Mouse (Mus musculus) heart, postnatal 0 days (tissue): ENCODE measurements at regions not wholly inside any gene's neighbourhood (a gene's known extent, or its start where the extent isn't known, plus 50 kb on each side); places are given as distances from the start of the nearest gene placed in this dataset.

Experiments
- ATAC-seq: fragments of 200-750 bp; cut with Nextera tagmentation; 2 replicates; pipeline ENCODE4 v1.8.0; 2017; ENCODE audit warnings: low read depth, moderate number of reproducible peaks, moderate library complexity; ENCODE audit not compliant: insufficient read depth
- DNase-seq: peaks from one replicate; pipeline ENCODE4 v3.0.0-alpha.2; 2016; ENCODE audit warnings: low spot score
- H3K27ac ChIP-seq: fragments of 300-500 bp; sonication (generic); 2 replicates; pipeline ENCODE4 v1.5.1; 2014; ENCODE audit warnings: low read depth, mild to moderate bottlenecking
- H3K27me3 ChIP-seq: fragments of 300-500 bp; sonication (generic); 2 replicates; pipeline ENCODE4 v1.6.1; 2014; ENCODE audit warnings: low read length, mixed read lengths; ENCODE audit not compliant: control insufficient read depth, insufficient read depth
- H3K36me3 ChIP-seq: fragments of 300-500 bp; sonication (generic); replicated peaks from 2 replicates; pipeline ENCODE4 v1.6.1; 2014; ENCODE audit warnings: low read length, mixed read lengths; ENCODE audit not compliant: control insufficient read depth, insufficient read depth
- H3K4me1 ChIP-seq: fragments of 300-500 bp; sonication (generic); 2 replicates; pipeline ENCODE4 v1.6.1; 2014; ENCODE audit warnings: antibody characterized with exemption; ENCODE audit not compliant: control insufficient read depth, insufficient read depth
- H3K4me2 ChIP-seq: fragments of 300-500 bp; sonication (generic); 2 replicates; pipeline ENCODE4 v1.6.1; 2014; ENCODE audit warnings: low read depth, mild to moderate bottlenecking, low read length, moderate library complexity
- H3K4me3 ChIP-seq: fragments of 300-500 bp; sonication (generic); 2 replicates; pipeline ENCODE4 v1.5.1; 2014; ENCODE audit warnings: low read depth, low read length
- H3K9ac ChIP-seq: fragments of 300-500 bp; sonication (generic); replicated peaks from 2 replicates; pipeline ENCODE4 v1.6.1; 2014; ENCODE audit warnings: low read depth, low read length, mixed read lengths
- H3K9me3 ChIP-seq: fragments of 300-500 bp; sonication (generic); replicated peaks from 2 replicates; pipeline ENCODE4 v1.6.1; 2016; ENCODE audit warnings: low read length; ENCODE audit not compliant: control insufficient read depth
- CTCF ChIP-seq: IDR thresholded peaks from 2 replicates; pipeline ENCODE4 v1.5.1; 2016; ENCODE audit warnings: antibody characterized with exemption, control low read depth, low read depth
- EP300 ChIP-seq: IDR thresholded peaks from 2 replicates; pipeline ENCODE4 v1.6.1; 2016; ENCODE audit warnings: antibody characterized with exemption, low read depth
- WGBS: fragments of 180-500 bp; shearing (Covaris S2); extraction: QIAGEN DNeasy Blood & Tissue Kit; methylation state at CpG from one replicate; pipeline ENCODE4 v1.1.7; 2014; 5-methylcytosine and 5-hydroxymethylcytosine counted together

- no peaks in the 10 kb centered on the region for H3K4me1 ChIP-seq
- no peak for DNase-seq
- H3K27ac ChIP-seq, result no peak overlapping the region
- no peak overlapping the region for H3K9ac ChIP-seq
- no peaks in the 10 kb centered on the region for H3K9me3 ChIP-seq
- ATAC-seq, result no peak
- H3K4me2 ChIP-seq, result no peak overlapping the region
- H3K27me3 ChIP-seq, result no peaks in the 10 kb centered on the region
- no peaks in the 10 kb centered on the region for H3K36me3 ChIP-seq
- no peak for TF ChIP-seq CTCF
- TF ChIP-seq EP300, result no peak
- no peak overlapping the region for H3K4me3 ChIP-seq
- 61% methylated on average over 1 of the region's 1 CpGs for WGBS
Observed at GRCm38 (mm10) chr14:72338046-72338445, 153.6 kb downstream of the Gm9195 start.

DNA sequence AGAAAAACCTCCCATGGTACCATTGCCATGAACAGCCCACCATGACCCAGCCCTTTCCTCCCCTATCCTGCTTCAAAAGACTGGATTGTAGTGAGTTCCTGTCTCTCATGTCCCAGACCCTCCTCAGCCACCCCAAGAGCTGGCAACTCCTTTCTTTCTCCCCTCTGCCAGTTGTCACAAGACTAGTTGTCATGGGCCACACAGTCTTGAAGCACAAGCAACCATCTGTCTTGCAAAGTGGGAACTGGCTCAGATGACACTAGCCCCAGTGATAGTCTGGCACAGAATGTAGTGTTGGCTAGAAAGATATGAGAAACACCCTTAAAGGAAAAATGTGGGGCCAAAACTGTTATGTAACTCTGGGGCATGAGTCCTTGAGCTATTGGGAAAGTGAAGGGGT, 187.8 kb downstream of the Gm9195 start:
- Histone ChIP-seq H3K27me3 (no peaks in the 10 kb centered on the region), H3K4me1 (no peaks in the 10 kb centered on the region), H3K9ac (no peak overlapping the region), H3K4me3 (no peak overlapping the region), H3K4me2 (no peak overlapping the region), H3K27ac (no peak overlapping the region), H3K36me3 (no peaks in the 10 kb centered on the region), H3K9me3 (no peaks in the 10 kb centered on the region)
- no peak for TF ChIP-seq EP300
- TF ChIP-seq CTCF, result no peak
- DNase-seq, result no peak
- no peak for ATAC-seq

GRCm38 (mm10) chr14:72300026-72300425, 191.6 kb downstream of the Gm9195 start:
- Histone ChIP-seq H3K9me3 (no peaks in the 10 kb centered on the region), H3K9ac (no peak overlapping the region), H3K36me3 (no peaks in the 10 kb centered on the region), H3K4me3 (no peak overlapping the region), H3K27ac (no peak overlapping the region), H3K27me3 (no peaks in the 10 kb centered on the region), H3K4me1 (no peaks in the 10 kb centered on the region), H3K4me2 (no peak overlapping the region)
- peak; percentile 56 for TF ChIP-seq CTCF
- TF ChIP-seq EP300, result no peak
- peak; percentile 41 for DNase-seq
- ATAC-seq, result no peak
- 70% methylated on average over 1 of the region's 1 CpGs for WGBS

DNA sequence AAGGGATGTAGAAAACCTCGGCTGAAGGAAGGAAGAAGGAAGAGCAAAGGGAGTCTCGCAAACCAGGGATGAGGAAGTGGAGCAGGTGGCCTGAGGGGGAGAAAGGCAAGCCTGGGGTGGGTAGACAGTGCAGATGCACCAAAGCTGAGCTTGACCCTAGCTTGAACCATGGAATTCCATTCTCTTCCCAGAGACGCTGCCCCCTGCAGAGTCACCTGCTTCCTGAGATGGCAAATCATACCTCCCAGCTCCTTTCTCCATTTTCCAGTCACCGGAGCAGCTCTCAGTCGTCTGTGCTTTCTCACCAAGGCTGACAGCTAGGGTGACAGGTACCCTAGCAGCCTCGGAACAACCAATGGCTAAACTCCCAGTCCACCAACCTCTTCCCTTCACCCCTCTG, 197.0 kb downstream of the Gm9195 start:
- TF ChIP-seq EP300, result no peak
- TF ChIP-seq CTCF, result no peak
- Histone ChIP-seq H3K27me3 (no peaks in the 10 kb centered on the region), H3K27ac (no peak overlapping the region), H3K36me3 (no peaks in the 10 kb centered on the region), H3K4me1 (no peaks in the 10 kb centered on the region), H3K4me2 (no peak overlapping the region), H3K9ac (no peak overlapping the region), H3K4me3 (no peak overlapping the region), H3K9me3 (no peaks in the 10 kb centered on the region)
- ATAC-seq (no peak), DNase-seq (no peak)
- 16% methylated on average over 6 of the region's 6 CpGs for WGBS

GRCm38 (mm10) chr14:72293677-72294387, 197.8 kb downstream of the Gm9195 start:
- H3K9ac ChIP-seq, result no peak overlapping the region
- no peak overlapping the region for H3K4me2 ChIP-seq
- H3K4me3 ChIP-seq, result no peak overlapping the region
- no peaks in the 10 kb centered on the region for H3K36me3 ChIP-seq
- H3K4me1 ChIP-seq, result no peaks in the 10 kb centered on the region
- H3K27me3 ChIP-seq, result no peaks in the 10 kb centered on the region
- ATAC-seq (no peak), DNase-seq (peak; percentile 56)
- WGBS, result 65% methylated on average over 9 of the region's 9 CpGs
- no peak overlapping the region for H3K27ac ChIP-seq
- H3K9me3 ChIP-seq, result no peaks in the 10 kb centered on the region
- TF ChIP-seq CTCF (peak; percentile 53), EP300 (no peak)
